Mouse (Mus musculus): Measurements from ENCODE around the gene Nceh1. TPM values are rescaled to one million over a fixed set of nuclear protein-coding genes. Genes with fewer than 3 reads are reported as not detected.

The Nceh1 gene
- total RNA-seq, 2 experiments from 2014 or later = 165 to 174 TPM

DNA sequence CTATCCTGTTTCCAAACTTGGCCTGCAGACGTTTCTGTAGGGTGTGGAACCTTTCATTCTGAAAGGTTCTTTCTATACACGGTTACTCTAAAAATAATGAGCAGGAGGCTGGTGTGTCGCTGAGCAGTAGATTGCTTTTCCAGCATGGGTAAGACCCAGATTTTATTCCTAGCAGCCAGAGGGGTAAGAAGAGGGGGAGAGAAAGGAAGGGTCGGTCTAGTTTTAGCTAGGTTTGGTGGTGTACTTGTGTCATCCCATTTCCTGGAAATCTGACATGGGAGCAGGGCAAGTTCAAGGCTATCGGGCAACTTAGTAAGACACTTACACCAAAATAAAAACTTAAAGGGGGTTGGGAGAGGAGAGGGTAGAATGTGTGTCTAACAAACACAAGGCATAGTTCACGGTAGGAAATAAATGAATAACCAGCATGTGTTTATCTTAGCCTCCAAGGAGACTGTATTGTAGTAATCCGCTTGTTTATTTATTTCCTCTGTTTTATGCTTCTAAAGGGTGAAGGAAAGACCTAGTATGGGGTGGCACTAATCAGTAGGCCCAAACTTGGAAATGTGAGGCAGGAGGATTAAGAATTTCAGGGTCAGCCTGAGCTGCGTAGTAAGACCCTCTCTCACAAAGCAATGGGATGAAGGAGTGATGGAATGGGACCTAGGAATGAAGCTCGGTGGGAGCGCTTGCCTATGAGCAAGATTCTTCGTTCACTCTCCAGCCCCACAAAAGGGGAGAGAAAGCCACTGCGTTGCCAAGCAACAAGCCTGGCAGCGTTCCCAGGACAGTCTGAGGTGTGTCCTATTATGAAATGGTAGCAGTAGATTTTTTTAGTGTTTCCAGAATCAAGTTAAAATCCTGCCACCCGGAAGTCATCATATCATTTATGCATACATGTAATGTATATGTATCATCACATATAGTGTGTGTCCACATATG is 6.8 kb downstream of the Nceh1 start:
- intact Hi-C loops (cut with DNase I) = loop anchor here (10.0 kb wide), 1 partner anchor 155 kb away; no protein-coding TSS in a partner anchor
- DNase-seq = peak; percentile 81 to 86

GRCm38 (mm10) chr3:27190865-27191264 is 8.1 kb downstream of the Nceh1 start:
- DNase-seq = no peak
- intact Hi-C loops (cut with DNase I) = no loop called here

DNA sequence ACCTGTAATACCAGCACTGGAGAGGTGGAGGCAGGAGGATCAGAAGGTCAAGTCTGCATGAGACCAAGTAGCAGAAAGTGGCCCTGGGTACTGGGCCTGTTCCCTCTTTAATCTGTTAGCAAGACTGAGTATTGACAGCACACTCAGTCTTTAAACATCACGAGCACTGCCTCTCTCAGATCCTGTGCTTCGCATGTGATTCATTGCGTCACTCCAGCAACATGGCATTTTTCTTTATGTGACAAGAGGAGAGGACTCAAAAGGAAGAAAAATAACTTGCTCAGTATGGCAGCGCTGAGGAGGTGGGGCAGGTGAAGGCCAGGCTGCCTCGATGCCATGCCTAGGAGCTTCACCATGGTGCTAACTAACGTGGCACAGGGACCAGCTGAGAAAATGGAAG is 9.1 kb downstream of the Nceh1 start:
- DNase-seq = no peak
- intact Hi-C loops (cut with DNase I) = no loop called here

GRCm38 (mm10) chr3:27193844-27194317 is 11.1 kb downstream of the Nceh1 start:
- DNase-seq = peak; percentile 30 to 43
- intact Hi-C loops (cut with DNase I) = no loop called here

DNA sequence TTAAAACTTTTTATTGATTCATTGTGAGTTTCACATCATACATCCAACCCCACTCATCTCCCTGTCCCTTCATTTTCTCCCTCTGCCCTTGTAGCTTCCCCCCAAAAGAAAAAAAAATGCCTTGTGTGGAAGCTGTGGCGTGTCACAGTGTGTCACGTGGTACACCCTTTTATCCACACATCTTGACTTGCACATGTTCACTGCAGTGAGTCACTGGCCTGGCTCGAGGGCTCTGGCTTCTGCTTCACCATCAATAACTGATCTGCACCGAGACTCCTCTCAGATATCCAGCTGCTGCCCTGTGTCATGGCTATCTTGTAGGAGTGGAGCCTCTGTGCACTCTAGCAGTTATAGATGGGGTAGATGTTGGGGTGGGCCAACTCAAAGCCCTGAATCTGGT is 12.4 kb downstream of the Nceh1 start:
- DNase-seq = no peak
- intact Hi-C loops (cut with DNase I) = no loop called here

GRCm38 (mm10) chr3:27195573-27196227 is 12.9 kb downstream of the Nceh1 start:
- no peak for DNase-seq
- intact Hi-C loops (cut with DNase I) = no loop called here

- intact Hi-C loops (cut with DNase I) = no loop called here
- DNase-seq = no peak
Observed at GRCm38 (mm10) chr3:27196529-27196928, 13.8 kb downstream of the Nceh1 start.

GRCm38 (mm10) chr3:27197816-27198215 is 15.1 kb downstream of the Nceh1 start:
- no peak for DNase-seq
- intact Hi-C loops (cut with DNase I) = no loop called here

DNA sequence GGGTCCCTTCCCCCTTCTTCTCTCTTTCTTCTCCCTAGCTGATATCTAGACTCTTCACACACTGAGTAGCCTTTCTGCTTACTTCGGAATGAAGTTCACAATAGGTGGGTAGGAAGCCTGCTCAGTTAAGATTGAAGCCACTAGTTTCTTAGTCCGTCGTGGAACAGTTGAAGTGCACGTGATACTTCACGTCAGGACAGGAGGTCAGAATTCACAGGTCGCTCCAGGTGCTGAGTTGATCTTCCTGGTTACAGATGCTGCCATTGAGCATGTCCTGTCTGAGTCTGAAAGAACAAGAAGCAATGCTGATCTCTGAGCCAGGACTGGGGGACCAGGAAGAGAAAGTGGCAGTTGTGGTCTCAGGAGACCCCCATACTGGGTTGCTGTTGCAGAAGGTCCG is 16.4 kb downstream of the Nceh1 start:
- intact Hi-C loops (cut with DNase I) = no loop called here
- no peak for DNase-seq

- intact Hi-C loops (cut with DNase I) = no loop called here
- DNase-seq = no peak
Observed at GRCm38 (mm10) chr3:27201728-27202411, 19.1 kb downstream of the Nceh1 start.

GRCm38 (mm10) chr3:27205068-27205467 is 22.3 kb downstream of the Nceh1 start:
- DNase-seq = peak; percentile 23 to 48
- intact Hi-C loops (cut with DNase I) = no loop called here

DNA sequence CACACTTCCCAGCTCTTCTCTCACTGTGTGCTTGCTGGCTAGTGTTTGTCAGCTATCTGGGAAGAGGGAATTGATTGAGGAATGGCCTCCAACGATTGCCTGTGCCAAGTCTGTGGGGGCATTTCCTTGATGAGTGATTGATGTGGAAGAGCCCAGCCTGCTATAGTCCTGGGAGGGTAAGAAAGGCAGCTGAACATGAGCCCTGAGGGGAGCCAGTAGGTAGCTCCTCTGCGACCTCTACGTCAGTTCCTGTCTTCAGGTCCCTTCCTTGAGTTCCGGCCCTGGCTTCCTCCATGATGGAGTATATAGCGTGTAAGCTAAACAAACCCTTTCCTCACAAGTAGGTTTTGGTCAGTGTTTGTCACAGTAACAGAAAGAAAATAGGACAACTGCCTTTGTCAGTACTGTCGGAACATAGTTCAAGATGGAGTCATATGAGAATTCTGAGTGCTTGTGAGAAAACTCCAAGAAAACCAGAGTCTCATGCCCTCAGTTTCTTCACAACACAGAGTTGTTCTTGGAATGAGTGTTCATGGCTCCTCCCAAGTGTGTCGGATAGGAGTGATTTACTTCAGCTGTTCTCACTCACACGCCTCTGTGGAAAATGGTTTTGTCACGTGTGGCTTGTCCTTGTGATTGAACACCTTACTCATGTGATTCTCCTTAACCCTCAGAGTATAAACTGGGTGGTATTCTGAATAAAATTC is 22.9 kb downstream of the Nceh1 start:
- intact Hi-C loops (cut with DNase I) = no loop called here
- DNase-seq = no peak

GRCm38 (mm10) chr3:27206221-27206560 is 23.4 kb downstream of the Nceh1 start:
- intact Hi-C loops (cut with DNase I) = no loop called here
- DNase-seq = no peak

- intact Hi-C loops (cut with DNase I) = no loop called here
- DNase-seq = no peak
Observed at GRCm38 (mm10) chr3:27206577-27206976, 23.8 kb downstream of the Nceh1 start.

- intact Hi-C loops (cut with DNase I) = no loop called here
- no peak for DNase-seq
Observed at GRCm38 (mm10) chr3:27209707-27210106, 26.9 kb downstream of the Nceh1 start.

GRCm38 (mm10) chr3:27210271-27210670 is 27.5 kb downstream of the Nceh1 start:
- DNase-seq = no peak
- intact Hi-C loops (cut with DNase I) = no loop called here

DNA sequence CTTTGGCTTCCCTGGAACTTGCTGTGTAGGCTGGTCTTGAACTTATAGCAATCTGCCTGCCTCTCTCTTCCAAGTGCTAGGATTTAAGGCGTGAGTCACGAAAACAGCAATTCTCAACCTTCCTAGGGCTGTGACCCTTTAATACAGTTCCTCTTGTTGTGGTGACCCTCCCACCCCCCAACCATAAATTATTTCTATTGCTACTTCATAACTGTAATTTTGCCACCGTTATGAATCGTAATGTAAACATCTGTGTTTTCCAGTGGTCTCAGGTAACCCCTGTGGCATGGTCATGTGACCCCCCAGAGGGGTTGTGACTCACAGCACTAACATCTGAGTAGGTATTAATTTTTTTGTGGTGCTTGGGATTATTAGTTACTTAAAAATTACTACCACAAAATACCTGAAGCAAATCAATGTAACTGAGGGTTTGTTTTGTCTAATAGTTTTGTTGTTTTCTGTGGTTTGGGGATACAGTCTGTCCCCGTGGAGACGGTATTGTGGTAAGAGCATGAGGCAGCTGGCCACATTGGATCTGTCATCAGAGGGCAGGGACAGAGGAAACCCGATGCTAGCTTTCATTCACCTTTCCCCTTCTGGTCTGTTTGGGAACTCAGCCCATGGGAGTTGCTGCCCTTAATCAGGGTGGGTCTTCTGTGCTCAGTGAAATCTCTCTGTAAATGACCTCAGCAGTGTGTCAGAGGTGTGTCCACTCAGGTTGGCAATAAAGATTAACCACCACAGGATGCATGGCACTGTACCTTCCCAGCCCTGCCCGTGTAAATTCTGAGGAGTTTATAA is 31.5 kb downstream of the Nceh1 start:
- no peak for DNase-seq
- intact Hi-C loops (cut with DNase I) = no loop called here

DNA sequence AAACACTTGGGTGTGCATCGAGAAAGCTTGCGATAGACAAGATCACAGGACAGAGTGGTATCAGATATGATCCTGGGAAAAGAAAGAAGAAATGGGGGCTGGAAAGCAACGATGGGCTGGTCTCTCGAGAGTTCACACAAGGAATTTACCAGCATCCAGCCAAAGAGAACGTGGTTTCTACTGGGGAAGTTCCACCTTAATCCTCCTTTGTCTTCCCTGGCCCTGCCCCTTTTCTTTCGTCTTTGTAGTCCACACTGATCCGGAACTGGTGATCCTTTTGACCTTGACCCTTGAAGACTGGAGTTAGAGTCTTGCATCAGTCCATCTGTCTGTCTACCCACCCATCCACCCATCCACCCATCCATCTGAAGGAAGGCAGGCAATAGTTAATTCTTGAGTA is 34.6 kb downstream of the Nceh1 start:
- DNase-seq = no peak
- intact Hi-C loops (cut with DNase I) = no loop called here

GRCm38 (mm10) chr3:27218604-27219003 is 35.8 kb downstream of the Nceh1 start:
- DNase-seq = no peak
- intact Hi-C loops (cut with DNase I) = no loop called here

GRCm38 (mm10) chr3:27222052-27222451 is 39.3 kb downstream of the Nceh1 start:
- intact Hi-C loops (cut with DNase I) = no loop called here
- DNase-seq = no peak
